Mouse (Mus musculus) cerebellum, adult (tissue): ENCODE results near the gene Os9.

Source experiments
- ATAC-seq: cut with Nextera tagmentation; 2 replicates; pipeline ENCODE4 v1.9.2; 2017; ENCODE audit warnings: mild to moderate bottlenecking, moderate library complexity, mixed read lengths; ENCODE audit not compliant: insufficient number of reproducible peaks, low FRiP score, low TSS enrichment

Os9 gene

GRCm38 (mm10) chr10:127049395-127050118, 71.4 kb downstream of the Os9 start:
- no peak for ATAC-seq

GRCm38 (mm10) chr10:127048608-127049394, 72.1 kb downstream of the Os9 start:
- ATAC-seq, result no peak

- no peak for ATAC-seq
These were observed 73.0 kb downstream of the Os9 start, which contains the start of gene Cyp27b1 for GRCm38 (mm10) chr10:127047954-127048353. Cyp27b1 (plus strand) TSS chr10:127048250.
